In the genomic region with DNA sequence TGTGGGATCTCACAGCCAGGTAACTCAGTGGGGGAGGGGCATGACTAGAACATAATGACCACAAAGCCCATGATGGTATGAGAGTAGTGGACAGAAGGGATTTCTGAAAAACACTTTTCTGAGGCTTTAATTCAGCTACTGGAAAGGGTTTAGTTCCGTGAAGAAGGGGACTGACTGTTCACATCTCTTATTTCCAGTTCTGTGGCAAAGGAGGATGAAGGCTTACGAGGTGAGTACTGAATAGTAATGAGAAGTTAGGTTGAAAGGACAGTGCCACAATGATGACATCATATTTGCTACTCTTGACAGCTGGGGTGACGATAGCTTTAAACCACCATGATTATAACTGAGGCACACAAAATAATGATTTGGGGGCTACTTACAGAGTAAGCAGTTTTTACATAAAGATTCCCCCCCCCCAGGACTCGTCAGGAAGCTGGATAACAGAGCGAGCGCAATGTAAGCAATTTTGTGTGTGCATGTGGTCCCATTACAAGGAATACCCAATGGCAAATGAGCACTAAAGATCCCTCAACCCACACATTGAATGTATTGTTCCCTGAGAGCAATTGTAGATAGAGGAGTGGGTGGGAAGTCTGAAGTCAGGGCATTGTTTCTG, we compare ENCODE assay signal across 7 mouse cellular contexts. TPM values are rescaled to one million over a fixed set of nuclear protein-coding genes. Genes with fewer than 3 reads are reported as not detected.
DNase-seq lines count a peak whose midpoint lies in the region; ATAC-seq lines count a peak whose summit lies in the region.

No protein-coding gene starts in this region.

- H3K27me3 ChIP-seq in hindbrain, embryonic 15.5 days: no peaks in the 10 kb centered on the region
- H3K27me3 ChIP-seq in lung, embryonic 15.5 days: no peaks in the 10 kb centered on the region
- no peaks in the 10 kb centered on the region for H3K27me3 ChIP-seq in stomach, embryonic 15.5 days (replicated peaks)

- H3K27ac ChIP-seq in hindbrain, embryonic 15.5 days (replicated peaks): peak overlapping the region; percentile 90
- peak overlapping the region; percentile 82 for H3K27ac ChIP-seq in lung, embryonic 15.5 days
- peak overlapping the region; percentile 85 for H3K27ac ChIP-seq in stomach, embryonic 15.5 days

- peaks cover 37% of the 10 kb centered on the region for H3K36me3 ChIP-seq in hindbrain, embryonic 15.5 days
- H3K36me3 ChIP-seq in lung, embryonic 15.5 days: peaks cover 34% of the 10 kb centered on the region
- H3K36me3 ChIP-seq in stomach, embryonic 15.5 days: peaks cover 11% of the 10 kb centered on the region

- H3K9me3 ChIP-seq in hindbrain, embryonic 15.5 days: no peaks in the 10 kb centered on the region
- H3K9me3 ChIP-seq in lung, embryonic 15.5 days: no peaks in the 10 kb centered on the region
- no peaks in the 10 kb centered on the region for H3K9me3 ChIP-seq in stomach, embryonic 15.5 days

- peak; percentile 6 for ATAC-seq in CD4-positive, CD25-positive, alpha-beta regulatory T cell, adult 4 months
- ATAC-seq in hindbrain, embryonic 15.5 days (ENCODE audit: low FRiP score, low read depth): no peak
- ATAC-seq in lung, embryonic 15.5 days (ENCODE audit: borderline replicate concordance, extremely low read depth, low FRiP score, low TSS enrichment): no peak
- no peak for ATAC-seq in stomach, embryonic 15.5 days (ENCODE audit: insufficient read depth, low FRiP score, low read depth)

- DNase-seq in CD4-positive helper T cell, adult 2 months (ENCODE audit: low read depth, low spot score): peak; percentile 58
- peak; percentile 65 for DNase-seq in embryo, embryonic 10.5 days (ENCODE audit: low spot score)
- no peak for DNase-seq in layer of hippocampus, postnatal 25 days (ENCODE audit: extremely low spot score in 1 of 2, low spot score in 1 of 2)

- H3K4me3 ChIP-seq in hindbrain, embryonic 15.5 days: peak overlapping the region; percentile 64
- peak overlapping the region; percentile 64 for H3K4me3 ChIP-seq in lung, embryonic 15.5 days
- H3K4me3 ChIP-seq in stomach, embryonic 15.5 days (replicated peaks): peak overlapping the region; percentile 81

- peak overlapping the region; percentile 73 for H3K4me2 ChIP-seq in hindbrain, embryonic 15.5 days
- peak overlapping the region; percentile 67 for H3K4me2 ChIP-seq in lung, embryonic 15.5 days
- H3K4me2 ChIP-seq in stomach, embryonic 15.5 days: peak overlapping the region; percentile 70

- peaks cover 33% of the 10 kb centered on the region for H3K4me1 ChIP-seq in hindbrain, embryonic 15.5 days (replicated peaks)
- peaks cover 17% of the 10 kb centered on the region; the same call in 1 of the 2 replicates for H3K4me1 ChIP-seq in lung, embryonic 15.5 days
- peaks cover 11% of the 10 kb centered on the region; the same call in 1 of the 2 replicates for H3K4me1 ChIP-seq in stomach, embryonic 15.5 days

- peak overlapping the region; percentile 70 for H3K9ac ChIP-seq in hindbrain, embryonic 15.5 days
- peak overlapping the region; percentile 90 for H3K9ac ChIP-seq in lung, embryonic 15.5 days
- H3K9ac ChIP-seq in stomach, embryonic 15.5 days: peak overlapping the region; percentile 59

- WGBS in hindbrain, embryonic 15.5 days: under 1% methylated on average over 6 of the region's 6 CpGs
- 0% methylated on average over 6 of the region's 6 CpGs for WGBS in lung, embryonic 15.5 days
- 0% methylated on average over 6 of the region's 6 CpGs for WGBS in stomach, embryonic 15.5 days

RNA-seq across cellular contexts. Expression of gene Zbtb37, which starts 1.2 kb away (rescaled TPM):
- polyA plus RNA-seq in CD4-positive, CD25-positive, alpha-beta regulatory T cell, adult 4 months (2017; shearing (Covaris generic)): 10 to 100 TPM in 1 of 2 experiments, 1 to 10 TPM in 1; 8.3 to 11.0 TPM
- 13.9 and 14.4 TPM in 2 replicates for polyA plus RNA-seq in hindbrain, embryonic 15.5 days (2015; fragmentation: Nextera tagmentation; extraction: Ambion mirVana)
- polyA plus RNA-seq in lung, embryonic 15.5 days (2015; fragmentation: Nextera tagmentation; extraction: Ambion mirVana): 8.1 and 9.0 TPM in 2 replicates
- 7.7 and 8.0 TPM in 2 replicates for polyA plus RNA-seq in stomach, embryonic 15.5 days (2015; fragmentation: Nextera tagmentation; extraction: Ambion mirVana)
- 10 to 100 TPM; 15.0 to 18.2 TPM for total RNA-seq in layer of hippocampus, postnatal 25 days (2021)

RNA-seq across cellular contexts. Expression of gene Dars2, which starts 34.6 kb away (rescaled TPM):
- 10 to 100 TPM; 11.3 to 25.7 TPM for polyA plus RNA-seq in CD4-positive, CD25-positive, alpha-beta regulatory T cell, adult 4 months (2017; shearing (Covaris generic))
- 24.0 and 26.1 TPM in 2 replicates for polyA plus RNA-seq in hindbrain, embryonic 15.5 days (2015; fragmentation: Nextera tagmentation; extraction: Ambion mirVana)
- 34.3 and 35.1 TPM in 2 replicates for polyA plus RNA-seq in lung, embryonic 15.5 days (2015; fragmentation: Nextera tagmentation; extraction: Ambion mirVana)
- polyA plus RNA-seq in stomach, embryonic 15.5 days (2015; fragmentation: Nextera tagmentation; extraction: Ambion mirVana): 33.4 and 34.7 TPM in 2 replicates
- total RNA-seq in layer of hippocampus, postnatal 25 days (2021): 10 to 100 TPM; 22.8 to 26.3 TPM

RNA-seq across cellular contexts. Expression of gene Cenpl, which starts 34.6 kb away (rescaled TPM):
- polyA plus RNA-seq in CD4-positive, CD25-positive, alpha-beta regulatory T cell, adult 4 months (2017; shearing (Covaris generic)): 10 to 100 TPM; 17.1 to 18.1 TPM
- 9.8 and 12.4 TPM in 2 replicates for polyA plus RNA-seq in hindbrain, embryonic 15.5 days (2015; fragmentation: Nextera tagmentation; extraction: Ambion mirVana)
- polyA plus RNA-seq in lung, embryonic 15.5 days (2015; fragmentation: Nextera tagmentation; extraction: Ambion mirVana): 35.4 and 35.9 TPM in 2 replicates
- 25.6 and 25.7 TPM in 2 replicates for polyA plus RNA-seq in stomach, embryonic 15.5 days (2015; fragmentation: Nextera tagmentation; extraction: Ambion mirVana)
- 1 to 10 TPM; 1.5 to 1.8 TPM for total RNA-seq in layer of hippocampus, postnatal 25 days (2021)

RNA-seq across cellular contexts. Expression of gene Serpinc1, which starts 57.5 kb away (rescaled TPM):
- 10 to 100 TPM; 15.0 to 16.9 TPM for polyA plus RNA-seq in CD4-positive, CD25-positive, alpha-beta regulatory T cell, adult 4 months (2017; shearing (Covaris generic))
- 2.8 and 3.6 TPM in 2 replicates for polyA plus RNA-seq in hindbrain, embryonic 15.5 days (2015; fragmentation: Nextera tagmentation; extraction: Ambion mirVana)
- polyA plus RNA-seq in lung, embryonic 15.5 days (2015; fragmentation: Nextera tagmentation; extraction: Ambion mirVana): 2.3 and 3.7 TPM in 2 replicates
- 13.8 and 49.3 TPM in 2 replicates for polyA plus RNA-seq in stomach, embryonic 15.5 days (2015; fragmentation: Nextera tagmentation; extraction: Ambion mirVana)
- total RNA-seq in layer of hippocampus, postnatal 25 days (2021): under 1 TPM; 0.15 to 0.47 TPM

Comparison
In these comparisons a context has a peak if more than half of its experiments do, and no peak if none do; other contexts are left out.
1. DNase-seq: peak in CD4-positive helper T cell, adult 2 months (single experiment) and embryo, embryonic 10.5 days (single experiment); none in layer of hippocampus, postnatal 25 days (0 of 2).
2. Peak in every context shown above with its lines, with median percentiles within 50 percentile points of each other: H3K27ac ChIP-seq, H3K4me2 ChIP-seq, H3K4me3 ChIP-seq and H3K9ac ChIP-seq.